In genomic region chr10:126894061-126894460, GRCm38 (mm10) we compare ENCODE assay signal across 18 mouse cellular contexts. TPM values are rescaled to one million over a fixed set of nuclear protein-coding genes. Genes with fewer than 3 reads are reported as not detected.
DNase-seq lines count a peak whose midpoint lies in the region; ATAC-seq lines count a peak whose summit lies in the region.
"Had no signal": no experiment of that assay in that cellular context is flagged by ENCODE, and none has a peak within 500 bp of the region (broad histone marks: within the 10 kb centered on the region; RNA-seq: fewer than 3 reads in every experiment).

No protein-coding gene starts in this region.

- peaks cover 12% of the 10 kb centered on the region for H3K36me3 ChIP-seq in midbrain, embryonic 11.5 days (ENCODE audit: control insufficient read depth, insufficient read depth, low read length)
- peaks cover 57% of the 10 kb centered on the region for H3K36me3 ChIP-seq in midbrain, embryonic 13.5 days

- H3K4me2 ChIP-seq in midbrain, embryonic 11.5 days = no peak overlapping the region
- H3K4me2 ChIP-seq in midbrain, embryonic 13.5 days (replicated peaks) = no peak overlapping the region

- 94% methylated on average over 15 of the region's 15 CpGs for WGBS in midbrain, embryonic 11.5 days
- WGBS in midbrain, embryonic 13.5 days = 96% methylated on average over 15 of the region's 15 CpGs

- no peak overlapping the region for H3K27ac ChIP-seq in midbrain, embryonic 11.5 days (ENCODE audit: low read depth, low read length)
- no peak overlapping the region for H3K27ac ChIP-seq in midbrain, embryonic 13.5 days

- no peaks in the 10 kb centered on the region for H3K9me3 ChIP-seq in midbrain, embryonic 11.5 days (ENCODE audit: control insufficient read depth, low read length)
- H3K9me3 ChIP-seq in midbrain, embryonic 13.5 days = no peaks in the 10 kb centered on the region

- no peaks in the 10 kb centered on the region for H3K4me1 ChIP-seq in midbrain, embryonic 11.5 days (ENCODE audit: control insufficient read depth, insufficient read depth, low read length)
- no peaks in the 10 kb centered on the region for H3K4me1 ChIP-seq in midbrain, embryonic 13.5 days (replicated peaks)

- H3K27me3 ChIP-seq in midbrain, embryonic 11.5 days (ENCODE audit: control insufficient read depth, insufficient read depth, low read length) = no peaks in the 10 kb centered on the region
- no peaks in the 10 kb centered on the region for H3K27me3 ChIP-seq in midbrain, embryonic 13.5 days
- H3K27me3 ChIP-seq: CH12.LX, Patski had no signal

- DNase-seq in heart, adult 11 months = peak; percentile 83
- no peak for DNase-seq in heart, adult 18-20 months
- DNase-seq in midbrain, embryonic 11.5 days (ENCODE audit: low spot score, missing footprints) = peak; percentile 72
- DNase-seq: adrenal gland, adult 2 months; adrenal gland, adult 8-10 months; adrenal gland, postnatal 10 days; adrenal gland, postnatal 14 days; adrenal gland, postnatal 25 days; adrenal gland, postnatal 36 days; B cell, adult 2 months; cerebellum, adult 11 months; cerebellum, adult 11-12 months; cerebellum, adult 18-20 months had no signal

- H3K4me3 ChIP-seq in midbrain, embryonic 11.5 days (ENCODE audit: low read depth, low read length) = no peak overlapping the region
- H3K4me3 ChIP-seq in midbrain, embryonic 13.5 days (replicated peaks) = no peak overlapping the region

- ATAC-seq in midbrain, embryonic 11.5 days (ENCODE audit: low FRiP score) = no peak
- ATAC-seq in midbrain, embryonic 13.5 days = no peak
- ATAC-seq: activated CD4-positive, CD25-positive, alpha-beta regulatory T cell, adult 4 months; CD4-positive, CD25-positive, alpha-beta regulatory T cell, adult 4 months; Patski had no signal

- no peak overlapping the region for H3K9ac ChIP-seq in midbrain, embryonic 11.5 days (ENCODE audit: low read length)
- H3K9ac ChIP-seq in midbrain, embryonic 13.5 days (replicated peaks) = no peak overlapping the region

RNA-seq across cellular contexts. Expression of gene Atp23, which starts 7.1 kb away (rescaled TPM):
- 1 to 10 TPM; 4.2 to 5.1 TPM for total RNA-seq in heart, adult 18-20 months (2021)
- polyA plus RNA-seq in midbrain, embryonic 11.5 days (2014; fragmentation: Nextera tagmentation; extraction: Ambion mirVana) = 15.9 and 17.8 TPM in 2 replicates
- 9.1 and 9.2 TPM in 2 replicates for polyA plus RNA-seq in midbrain, embryonic 13.5 days (2015; fragmentation: Nextera tagmentation; extraction: Ambion mirVana)

Comparison
In these comparisons a context has a peak if more than half of its experiments do, and no peak if none do; other contexts are left out.
1. DNase-seq: peak in heart, adult 11 months (single experiment) and midbrain, embryonic 11.5 days (single experiment); none in heart, adult 18-20 months (0 of 2).